Mouse (Mus musculus) stomach, postnatal 0 days (tissue): ENCODE data around the gene Prmt1. TPM values are rescaled to one million over a fixed set of nuclear protein-coding genes. Genes with fewer than 3 reads are reported as not detected.

Source experiments
- ATAC-seq: fragments of 200-750 bp; cut with Nextera tagmentation; 2 replicates; pipeline ENCODE4 v1.8.0; 2017; ENCODE audit not compliant: low FRiP score, low TSS enrichment
- DNase-seq: peaks from one replicate; pipeline ENCODE4 v3.0.0-alpha.2; 2016; ENCODE audit warnings: low spot score
- H3K27ac ChIP-seq: fragments of 300-500 bp; sonication (generic); replicated peaks from 2 replicates; pipeline ENCODE4 v1.5.1; 2014; ENCODE audit warnings: mild to moderate bottlenecking, control low read depth
- H3K27me3 ChIP-seq: fragments of 300-500 bp; sonication (generic); 2 replicates; pipeline ENCODE4 v1.6.1; 2014; ENCODE audit warnings: low read length; ENCODE audit not compliant: control insufficient read depth, insufficient read depth
- H3K36me3 ChIP-seq: fragments of 300-500 bp; sonication (generic); 2 replicates; pipeline ENCODE4 v1.6.1; 2014; ENCODE audit warnings: low read length, mixed read lengths; ENCODE audit not compliant: control insufficient read depth, insufficient read depth
- H3K4me1 ChIP-seq: fragments of 300-500 bp; sonication (generic); replicated peaks from 2 replicates; pipeline ENCODE4 v1.6.1; 2014; ENCODE audit warnings: antibody characterized with exemption; ENCODE audit not compliant: control insufficient read depth, insufficient read depth
- H3K4me2 ChIP-seq: fragments of 300-500 bp; sonication (generic); replicated peaks from 2 replicates; pipeline ENCODE4 v1.6.1; 2014; ENCODE audit warnings: low read depth, mild to moderate bottlenecking, control low read depth, moderate library complexity
- H3K4me3 ChIP-seq: fragments of 300-500 bp; sonication (generic); 2 replicates; pipeline ENCODE4 v1.5.1; 2014; ENCODE audit warnings: low read depth, low read length, control low read depth
- H3K9ac ChIP-seq: fragments of 300-500 bp; sonication (generic); 2 replicates; pipeline ENCODE4 v1.6.1; 2014; ENCODE audit warnings: mild to moderate bottlenecking, low read length, control low read depth, mixed read lengths
- H3K9me3 ChIP-seq: fragments of 300-500 bp; sonication (generic); 2 replicates; pipeline ENCODE4 v1.6.1; 2016; ENCODE audit warnings: low read length; ENCODE audit not compliant: control insufficient read depth
- CTCF ChIP-seq: IDR thresholded peaks from 2 replicates; pipeline ENCODE4 v1.5.1; 2016; ENCODE audit warnings: antibody characterized with exemption, low read depth, mild to moderate bottlenecking, moderate library complexity
- EP300 ChIP-seq: optimal IDR thresholded peaks from 2 replicates; pipeline ENCODE3; 2016; ENCODE audit warnings: antibody characterized with exemption
- WGBS: fragments of 180-500 bp; shearing (Covaris S2); extraction: QIAGEN DNeasy Blood & Tissue Kit; methylation state at CpG from one replicate; pipeline ENCODE4 v1.1.7; 2014; 5-methylcytosine and 5-hydroxymethylcytosine counted together
- polyA plus RNA-seq: library from polyadenylated mRNA; unstranded; fragments of >200 nt; fragmentation: Nextera tagmentation; extraction: Ambion mirVana; gene quantifications from 2 replicates; pipeline ENCODE4 v1.2.1, GENCODE M21; 2015

The Prmt1 gene
- polyA plus RNA-seq, 1 experiment from 2014 or later: 185 TPM

DNA sequence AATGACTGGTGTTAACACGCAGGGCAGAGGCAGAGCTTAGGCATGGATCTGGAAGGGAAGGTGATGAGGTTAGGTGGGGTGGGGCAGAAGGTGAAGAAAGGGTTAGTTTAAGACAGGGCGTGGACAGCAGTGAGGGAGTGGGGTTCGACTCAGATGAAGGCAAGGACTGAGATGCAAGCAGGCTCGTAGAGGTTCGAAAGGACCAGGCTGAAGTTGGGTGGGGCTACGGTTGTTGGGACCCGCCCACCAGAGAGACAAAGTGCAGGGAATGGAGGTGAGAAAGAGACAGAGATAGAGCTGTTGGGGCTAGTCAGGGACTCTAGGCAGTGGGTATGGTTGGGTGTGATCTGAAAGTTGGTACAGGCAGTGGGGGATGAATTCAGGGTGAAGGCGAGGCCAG lies 24.0 kb downstream of the Prmt1 start:
- no peak overlapping the region for H3K9ac ChIP-seq
- H3K27me3 ChIP-seq: no peaks in the 10 kb centered on the region
- no peaks in the 10 kb centered on the region for H3K36me3 ChIP-seq
- H3K4me1 ChIP-seq: no peaks in the 10 kb centered on the region; the same call in 1 of the 2 replicates
- no peaks in the 10 kb centered on the region for H3K9me3 ChIP-seq
- ATAC-seq: no peak
- no peak for TF ChIP-seq EP300
- TF ChIP-seq CTCF: no peak
- no peak overlapping the region for H3K4me3 ChIP-seq
- H3K27ac ChIP-seq: no peak overlapping the region
- 53% methylated on average over 8 of the region's 8 CpGs for WGBS
- no peak for DNase-seq
- no peak overlapping the region for H3K4me2 ChIP-seq

DNA sequence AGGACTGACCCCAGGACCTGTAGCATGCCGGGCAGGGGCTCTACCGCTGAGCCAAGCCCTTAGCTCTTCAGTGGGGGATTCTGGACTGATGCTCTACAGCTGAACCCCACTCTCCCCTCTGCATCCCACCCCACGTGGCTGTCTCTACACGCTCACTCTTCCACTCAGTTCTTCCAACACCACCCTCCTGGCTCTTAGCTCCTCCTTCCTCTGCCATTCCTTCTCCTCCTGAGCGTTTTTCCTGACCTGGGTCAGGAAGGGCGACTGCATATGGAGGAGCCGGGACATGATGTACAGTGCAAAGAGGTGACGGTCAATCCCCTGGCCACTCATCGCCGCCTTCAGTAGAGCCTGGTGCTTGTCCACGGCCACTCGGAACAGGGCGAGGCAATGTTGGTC lies 25.9 kb downstream of the Prmt1 start:
- H3K4me1 ChIP-seq: no peaks in the 10 kb centered on the region; the same call in 1 of the 2 replicates
- ATAC-seq (no peak), DNase-seq (no peak)
- WGBS: 83% methylated on average over 13 of the region's 13 CpGs
- H3K4me2 ChIP-seq: no peak overlapping the region
- TF ChIP-seq CTCF (no peak), EP300 (no peak)
- no peak overlapping the region for H3K4me3 ChIP-seq
- no peak overlapping the region for H3K27ac ChIP-seq
- no peaks in the 10 kb centered on the region for H3K27me3 ChIP-seq
- no peaks in the 10 kb centered on the region for H3K36me3 ChIP-seq
- H3K9me3 ChIP-seq: no peaks in the 10 kb centered on the region
- no peak overlapping the region for H3K9ac ChIP-seq

DNA sequence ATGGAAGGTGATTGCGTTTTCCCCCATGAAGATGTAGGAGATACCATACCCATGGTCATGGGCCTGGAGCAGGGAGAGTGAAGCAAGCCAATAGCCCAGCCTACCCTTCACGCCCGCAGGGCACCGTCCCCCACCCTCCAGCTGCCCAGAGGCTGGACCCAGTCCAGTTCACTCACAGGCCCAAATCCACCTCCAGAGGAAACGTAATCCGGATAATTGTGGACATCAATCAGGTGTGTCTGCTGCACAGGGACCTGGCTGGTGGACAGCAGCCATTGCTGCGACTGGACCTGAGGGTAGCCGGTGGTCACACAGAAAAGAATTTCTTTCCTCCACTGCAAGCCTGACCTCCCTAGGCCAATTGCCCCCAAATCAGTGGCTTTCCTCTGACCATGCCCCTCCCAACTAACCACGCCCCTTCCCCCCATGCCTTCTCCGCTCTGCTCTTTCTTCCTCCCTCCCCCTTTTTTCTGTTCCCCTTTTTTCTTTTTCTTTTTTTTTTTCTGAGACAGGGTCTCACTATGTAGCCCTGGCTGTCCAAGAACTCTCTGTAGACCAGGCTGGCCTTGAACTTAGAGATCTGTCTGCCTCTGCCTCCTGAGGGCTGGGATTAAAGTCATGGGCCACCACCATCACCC lies 26.4 kb downstream of the Prmt1 start:
- no peak overlapping the region for H3K4me3 ChIP-seq
- H3K36me3 ChIP-seq: no peaks in the 10 kb centered on the region
- DNase-seq: no peak
- H3K9ac ChIP-seq: no peak overlapping the region
- no peaks in the 10 kb centered on the region for H3K9me3 ChIP-seq
- no peak overlapping the region for H3K4me2 ChIP-seq
- H3K27me3 ChIP-seq: no peaks in the 10 kb centered on the region
- no peak overlapping the region for H3K27ac ChIP-seq
- no peak for ATAC-seq
- H3K4me1 ChIP-seq: no peaks in the 10 kb centered on the region; the same call in 1 of the 2 replicates
- TF ChIP-seq CTCF (no peak), EP300 (no peak)
- 74% methylated on average over 10 of the region's 10 CpGs for WGBS

DNA sequence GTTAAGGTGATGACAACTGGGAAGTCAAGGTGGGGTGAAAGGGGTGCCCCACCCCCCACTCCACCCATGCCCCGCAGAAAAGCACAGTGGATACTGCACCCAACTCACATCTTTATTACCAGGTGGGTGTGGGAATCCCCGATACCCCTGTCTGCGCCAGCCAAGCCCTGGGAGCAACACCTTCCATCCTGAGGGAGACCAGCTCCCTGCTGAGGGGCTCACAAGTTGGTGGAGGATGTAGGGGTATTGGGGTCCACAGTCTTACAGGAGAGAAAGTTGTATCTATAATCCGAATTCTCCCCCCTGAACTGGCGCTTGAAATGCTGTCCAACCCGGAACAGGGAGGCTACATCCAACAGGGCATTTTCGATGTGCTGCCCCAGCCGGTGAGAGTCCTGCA lies 27.1 kb downstream of the Prmt1 start:
- ATAC-seq (no peak), DNase-seq (no peak)
- no peaks in the 10 kb centered on the region for H3K27me3 ChIP-seq
- no peak for TF ChIP-seq EP300
- no peak for TF ChIP-seq CTCF
- no peak overlapping the region for H3K4me2 ChIP-seq
- no peaks in the 10 kb centered on the region for H3K9me3 ChIP-seq
- no peak overlapping the region for H3K9ac ChIP-seq
- 73% methylated on average over 8 of the region's 8 CpGs for WGBS
- H3K4me1 ChIP-seq: no peaks in the 10 kb centered on the region; the same call in 1 of the 2 replicates
- H3K4me3 ChIP-seq: no peak overlapping the region
- no peak overlapping the region for H3K27ac ChIP-seq
- no peaks in the 10 kb centered on the region for H3K36me3 ChIP-seq

DNA sequence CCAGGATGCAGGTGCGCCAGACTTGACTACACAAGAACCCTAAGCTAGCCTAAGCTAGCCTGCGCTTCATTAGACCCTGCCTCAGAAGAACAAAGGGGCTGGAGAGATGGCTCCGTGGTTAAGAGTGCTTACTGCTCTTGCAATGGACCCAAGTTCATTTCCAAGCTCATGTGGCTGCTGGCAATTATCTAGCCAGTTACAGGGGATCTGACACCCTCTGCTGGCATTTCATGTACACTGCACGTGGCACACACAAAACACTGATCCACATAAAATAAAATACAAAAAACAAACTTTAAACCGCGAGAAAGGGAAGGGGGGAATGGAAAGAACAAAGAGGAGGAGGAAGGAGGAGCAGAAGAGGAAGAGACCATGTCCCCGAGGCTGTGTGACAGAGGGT lies 28.2 kb downstream of the Prmt1 start:
- Histone ChIP-seq H3K4me2 (no peak overlapping the region), H3K9ac (no peak overlapping the region), H3K9me3 (no peaks in the 10 kb centered on the region), H3K27ac (no peak overlapping the region), H3K36me3 (no peaks in the 10 kb centered on the region), H3K4me1 (no peaks in the 10 kb centered on the region; the same call in 1 of the 2 replicates), H3K27me3 (no peaks in the 10 kb centered on the region), H3K4me3 (no peak overlapping the region)
- 50% methylated on average over 7 of the region's 7 CpGs for WGBS
- DNase-seq (peak; percentile 60), ATAC-seq (no peak)
- TF ChIP-seq CTCF (peak; percentile 89), EP300 (no peak)

DNA sequence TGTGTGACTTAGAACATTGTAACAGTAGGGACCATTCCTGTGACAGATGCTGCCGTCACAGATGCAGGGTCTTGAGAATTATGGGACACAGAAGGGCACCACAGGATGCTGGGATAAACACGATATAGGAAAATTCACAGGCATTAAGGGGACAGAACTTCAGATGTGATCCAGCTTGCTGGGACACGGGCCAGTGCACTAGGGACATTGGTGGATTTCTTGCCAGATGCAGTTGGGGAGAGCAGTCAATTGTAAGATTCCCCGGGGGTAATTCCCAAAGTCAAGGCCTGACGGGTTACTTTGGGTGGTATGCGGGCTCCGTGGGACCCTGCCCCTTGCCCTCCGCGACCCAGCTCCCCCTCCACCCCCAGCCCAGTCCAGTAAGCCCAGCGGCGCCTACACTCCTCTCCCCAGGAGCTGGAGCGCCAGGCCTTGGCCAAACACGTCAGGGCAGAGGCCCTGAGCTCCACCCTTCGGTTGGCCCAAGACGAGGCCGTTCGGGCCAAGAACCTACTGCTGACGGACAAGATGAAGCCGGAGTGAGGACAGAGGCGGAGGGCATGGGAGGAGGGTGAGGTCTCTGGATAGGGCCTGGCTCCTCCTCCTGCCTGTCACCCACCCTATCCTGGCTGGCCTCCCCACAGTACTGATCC lies 29.1 kb downstream of the Prmt1 start:
- no peak overlapping the region for H3K4me2 ChIP-seq
- H3K4me3 ChIP-seq: no peak overlapping the region
- TF ChIP-seq CTCF (no peak), EP300 (no peak)
- 60% methylated on average over 20 of the region's 20 CpGs for WGBS
- 0 out of 2 replicates have a peak overlapping the region, but pooled peaks have one; percentile 40 for H3K27ac ChIP-seq
- H3K36me3 ChIP-seq: no peaks in the 10 kb centered on the region
- no peaks in the 10 kb centered on the region for H3K27me3 ChIP-seq
- no peaks in the 10 kb centered on the region; the same call in 1 of the 2 replicates for H3K4me1 ChIP-seq
- no peak overlapping the region for H3K9ac ChIP-seq
- no peak for DNase-seq
- H3K9me3 ChIP-seq: no peaks in the 10 kb centered on the region
- ATAC-seq: no peak; the same call in 1 of the 2 replicates
